Mouse (Mus musculus) neural tube, embryonic 14.5 days (tissue): ENCODE data around the gene Sash1. TPM values are rescaled to one million over a fixed set of nuclear protein-coding genes. Genes with fewer than 3 reads are reported as not detected.

ENCODE experiments used
- ATAC-seq: fragments of 200-750 bp; cut with Nextera tagmentation; 2 replicates; pipeline ENCODE4 v1.8.0; 2017; ENCODE audit warnings: low read depth, mild to moderate bottlenecking, moderate TSS enrichment, moderate library complexity
- H3K27ac ChIP-seq: fragments of 300-500 bp; sonication (generic); 2 replicates; pipeline ENCODE4 v1.5.1; 2014; ENCODE audit warnings: low read depth, mild to moderate bottlenecking, control low read depth, low read length, moderate library complexity, mixed read lengths
- H3K27me3 ChIP-seq: fragments of 300-500 bp; sonication (generic); 2 replicates; pipeline ENCODE4 v1.6.1; 2014; ENCODE audit warnings: low read length; ENCODE audit not compliant: control insufficient read depth, insufficient read depth
- H3K36me3 ChIP-seq: fragments of 300-500 bp; sonication (generic); 2 replicates; pipeline ENCODE4 v1.6.1; 2014; ENCODE audit warnings: low read length, mixed read lengths; ENCODE audit not compliant: control insufficient read depth, insufficient read depth
- H3K4me1 ChIP-seq: fragments of 300-500 bp; sonication (generic); 2 replicates; pipeline ENCODE4 v1.6.1; 2014; ENCODE audit warnings: low read length; ENCODE audit not compliant: control insufficient read depth, insufficient read depth
- H3K4me2 ChIP-seq: fragments of 300-500 bp; sonication (generic); 2 replicates; pipeline ENCODE4 v1.6.1; 2014; ENCODE audit warnings: mild to moderate bottlenecking, low read depth, low read length, control low read depth
- H3K4me3 ChIP-seq: fragments of 300-500 bp; sonication (generic); 2 replicates; pipeline ENCODE4 v1.5.1; 2014; ENCODE audit warnings: low read depth, low read length, control low read depth, mixed read lengths
- H3K9ac ChIP-seq: fragments of 300-500 bp; sonication (generic); replicated peaks from 2 replicates; pipeline ENCODE4 v1.6.1; 2014; ENCODE audit warnings: low read depth, mild to moderate bottlenecking, control low read depth, low read length, mixed read lengths
- H3K9me3 ChIP-seq: fragments of 300-500 bp; sonication (generic); 2 replicates; pipeline ENCODE4 v1.6.1; 2016; ENCODE audit warnings: low read length; ENCODE audit not compliant: control insufficient read depth
- WGBS: fragments of 180-500 bp; shearing (Covaris S2); extraction: QIAGEN DNeasy Blood & Tissue Kit; methylation state at CpG from one replicate; pipeline ENCODE4 v1.1.7; 2014; 5-methylcytosine and 5-hydroxymethylcytosine counted together
- polyA plus RNA-seq: library from polyadenylated mRNA; unstranded; fragments of >200 nt; fragmentation: Nextera tagmentation; extraction: Ambion mirVana; gene quantifications from 2 replicates; pipeline ENCODE4 v1.2.1, GENCODE M21; 2014

Gene Sash1
- polyA plus RNA-seq, 1 experiment from 2014 or later, result 5.1 TPM

DNA sequence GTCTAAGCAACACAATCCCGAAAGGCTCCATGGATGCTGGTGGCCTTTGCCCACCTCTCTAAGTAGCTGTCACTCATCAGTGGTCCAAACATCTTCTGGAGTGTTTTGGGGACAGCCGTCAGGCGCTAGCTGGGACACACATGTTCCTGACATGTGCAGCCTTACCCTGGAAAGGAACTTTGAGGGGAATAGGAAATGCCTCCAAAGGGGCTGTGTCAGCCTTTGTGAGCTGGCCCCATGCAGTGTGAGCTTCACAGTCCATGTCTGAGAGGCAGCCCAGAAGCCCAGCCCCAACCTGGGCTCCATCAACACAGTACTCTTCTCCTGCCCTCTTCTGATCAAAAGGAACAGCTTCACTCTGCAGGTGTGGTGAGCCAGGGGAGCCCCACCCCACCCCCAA, 132.5 kb downstream of the Sash1 start:
- Histone ChIP-seq H3K36me3 (no peaks in the 10 kb centered on the region), H3K4me1 (peaks cover 13% of the 10 kb centered on the region; the same call in 1 of the 2 replicates), H3K27ac (no peak overlapping the region), H3K4me3 (no peak overlapping the region), H3K27me3 (no peaks in the 10 kb centered on the region), H3K9me3 (no peaks in the 10 kb centered on the region), H3K9ac (no peak overlapping the region), H3K4me2 (no peak overlapping the region)
- ATAC-seq, result no peak
- 88% methylated on average over 3 of the region's 3 CpGs for WGBS

DNA sequence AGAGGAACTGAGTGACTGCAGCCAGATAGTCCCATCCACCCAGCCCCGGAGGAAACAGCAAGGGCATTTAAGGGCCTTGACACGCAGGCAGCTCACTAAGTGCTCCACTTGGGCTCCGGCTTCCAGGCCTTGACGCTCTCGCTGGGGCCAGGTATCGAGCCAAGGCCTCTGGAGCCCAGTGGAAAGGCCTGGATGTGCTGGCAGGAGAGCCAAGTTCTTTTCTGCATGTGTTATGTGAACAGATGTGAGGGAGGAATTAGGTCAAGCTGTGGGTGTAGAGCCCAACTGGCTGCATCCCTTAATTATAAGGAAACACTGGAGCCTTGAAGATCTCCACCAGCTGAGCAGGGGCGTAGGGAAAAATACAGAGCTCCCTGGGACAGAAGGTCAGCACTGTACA, 133.4 kb downstream of the Sash1 start:
- H3K4me3 ChIP-seq, result no peak overlapping the region
- WGBS, result 61% methylated on average over 7 of the region's 7 CpGs
- no peak for ATAC-seq
- H3K36me3 ChIP-seq, result no peaks in the 10 kb centered on the region
- no peak overlapping the region for H3K27ac ChIP-seq
- H3K4me1 ChIP-seq, result peaks cover 9% of the 10 kb centered on the region; the same call in 1 of the 2 replicates
- H3K27me3 ChIP-seq, result no peaks in the 10 kb centered on the region
- H3K4me2 ChIP-seq, result no peak overlapping the region
- no peak overlapping the region for H3K9ac ChIP-seq
- no peaks in the 10 kb centered on the region for H3K9me3 ChIP-seq

DNA sequence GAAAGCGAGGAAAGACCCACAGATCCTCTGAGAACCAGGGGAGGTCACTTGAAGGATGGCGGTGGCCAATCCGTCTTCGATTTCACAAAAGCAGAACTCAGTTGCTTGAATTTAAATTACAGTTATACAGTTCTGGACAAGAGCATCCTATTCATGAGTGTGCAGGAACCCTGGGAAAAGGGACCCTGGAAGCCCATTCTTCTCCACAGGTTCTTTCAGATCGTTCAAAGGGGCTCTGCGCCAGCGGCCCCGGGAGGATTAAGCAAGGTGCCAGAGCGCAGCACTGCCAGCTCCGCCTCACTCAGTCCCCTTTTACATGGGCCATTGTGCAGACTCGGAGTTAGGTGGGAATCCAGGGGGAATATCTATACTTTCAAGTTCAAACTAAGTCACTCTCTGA, 136.3 kb downstream of the Sash1 start:
- Histone ChIP-seq H3K36me3 (no peaks in the 10 kb centered on the region), H3K4me1 (peaks cover 5% of the 10 kb centered on the region; the same call in 1 of the 2 replicates), H3K9me3 (no peaks in the 10 kb centered on the region), H3K27me3 (no peaks in the 10 kb centered on the region), H3K27ac (no peak overlapping the region), H3K4me3 (no peak overlapping the region), H3K4me2 (no peak overlapping the region), H3K9ac (no peak overlapping the region)
- WGBS, result 49% methylated on average over 11 of the region's 11 CpGs
- ATAC-seq, result peak; percentile 48; the same call in 1 of the 2 replicates

DNA sequence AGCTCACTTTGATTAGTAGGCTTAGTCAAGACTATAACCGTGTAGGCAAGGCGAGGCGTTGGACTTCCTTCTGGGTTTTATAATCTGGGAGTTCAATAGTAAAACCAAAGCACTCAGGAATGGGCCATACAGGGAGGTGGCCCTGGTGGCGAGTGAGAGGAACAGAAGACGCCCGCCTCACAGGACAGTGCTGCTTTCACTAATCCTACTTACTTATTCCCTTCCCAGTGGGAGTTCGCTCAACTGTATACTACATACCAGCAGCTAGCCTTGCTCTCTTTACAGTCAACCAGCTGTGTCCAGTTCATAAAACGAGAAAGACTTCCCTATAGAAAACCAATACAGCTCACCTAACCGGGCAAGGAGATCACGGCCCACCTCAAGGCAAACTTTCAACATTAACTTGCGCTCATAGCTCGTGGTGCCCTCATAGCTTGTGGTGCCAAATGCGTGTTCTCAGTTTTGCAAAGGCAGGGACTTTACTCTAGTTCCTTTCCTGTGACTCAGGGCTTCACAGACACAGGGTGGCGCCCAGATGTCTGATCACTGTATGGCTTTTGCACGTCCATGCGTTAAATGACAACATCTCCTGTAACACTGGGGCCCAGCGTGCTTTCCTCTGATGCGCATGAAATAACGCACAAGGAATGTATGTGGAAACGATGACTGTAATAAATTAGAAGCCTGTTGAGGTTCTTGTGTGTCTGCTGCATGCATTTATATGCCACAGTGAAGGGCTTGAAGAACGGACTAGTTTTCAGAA, 138.2 kb downstream of the Sash1 start:
- H3K27ac ChIP-seq, result no peak overlapping the region
- WGBS, result 66% methylated on average over 21 of the region's 21 CpGs

DNA sequence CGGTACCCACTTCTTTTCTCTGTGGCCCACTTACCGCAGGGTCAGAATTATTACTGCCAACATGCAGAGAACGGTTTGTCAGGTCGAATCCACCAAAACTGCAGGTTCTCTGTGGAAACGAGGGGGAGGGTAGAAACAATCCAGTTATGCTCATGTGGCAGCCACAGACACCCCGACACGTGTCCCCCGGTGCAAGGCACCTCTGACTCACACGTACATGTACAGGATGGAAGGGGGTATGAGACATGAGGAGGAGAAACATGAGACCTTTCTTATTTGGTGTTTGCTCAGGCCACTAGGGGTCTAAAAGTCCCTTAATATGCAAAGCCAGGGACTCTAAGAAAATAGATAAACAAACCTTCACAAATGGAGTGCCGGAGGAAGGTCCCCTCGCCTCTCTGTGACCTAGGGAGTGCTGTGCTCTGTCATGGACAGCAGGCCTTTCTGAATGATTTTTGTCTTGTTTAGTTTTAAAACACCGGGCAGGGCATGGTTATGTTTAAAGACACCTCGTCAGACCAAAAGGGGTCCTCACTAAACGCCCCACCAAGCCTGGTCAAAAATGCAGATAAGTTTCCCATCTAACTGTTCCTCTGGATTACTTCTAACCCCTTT, 139.7 kb downstream of the Sash1 start:
- Histone ChIP-seq H3K4me1 (peaks cover 5% of the 10 kb centered on the region; the same call in 1 of the 2 replicates), H3K9me3 (no peaks in the 10 kb centered on the region), H3K27me3 (no peaks in the 10 kb centered on the region), H3K36me3 (no peaks in the 10 kb centered on the region), H3K4me2 (no peak overlapping the region), H3K27ac (no peak overlapping the region), H3K9ac (no peak overlapping the region), H3K4me3 (no peak overlapping the region)
- no peak for ATAC-seq
- 86% methylated on average over 14 of the region's 14 CpGs for WGBS

More for the DNA sequence above, 138.2 kb downstream of the Sash1 start:
- no peaks in the 10 kb centered on the region for H3K9me3 ChIP-seq
- peaks cover 5% of the 10 kb centered on the region; the same call in 1 of the 2 replicates for H3K4me1 ChIP-seq
- no peaks in the 10 kb centered on the region for H3K36me3 ChIP-seq
- no peak overlapping the region for H3K4me3 ChIP-seq
- H3K27me3 ChIP-seq, result no peaks in the 10 kb centered on the region
- peak; percentile 39; the same call in 1 of the 2 replicates for ATAC-seq
- no peak overlapping the region for H3K4me2 ChIP-seq
- no peak overlapping the region for H3K9ac ChIP-seq

DNA sequence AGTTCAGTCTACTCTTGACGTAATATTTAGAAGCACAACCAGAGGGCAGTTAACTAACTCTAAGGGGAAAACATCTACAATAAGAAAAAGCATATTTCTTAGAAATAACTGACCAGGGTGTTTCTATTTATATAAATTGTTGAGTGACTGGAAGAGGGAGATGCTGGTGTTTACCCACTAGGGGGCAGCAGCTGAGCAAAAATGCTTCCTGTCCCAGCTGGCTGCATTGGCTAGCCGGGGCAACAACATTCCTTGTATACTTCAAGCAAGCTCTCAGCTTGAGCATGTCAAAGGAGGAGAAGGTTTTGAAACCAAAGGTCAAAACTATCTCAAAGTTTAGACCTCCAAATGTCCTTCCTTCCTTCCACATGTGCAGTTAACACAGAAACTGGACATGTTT, 143.0 kb downstream of the Sash1 start:
- peak; percentile 52; the same call in 1 of the 2 replicates for ATAC-seq
- Histone ChIP-seq H3K36me3 (no peaks in the 10 kb centered on the region), H3K4me3 (no peak overlapping the region), H3K27ac (no peak overlapping the region), H3K27me3 (no peaks in the 10 kb centered on the region), H3K9me3 (no peaks in the 10 kb centered on the region), H3K4me1 (peaks cover under 1% of the 10 kb centered on the region; the same call in 1 of the 2 replicates), H3K4me2 (no peak overlapping the region), H3K9ac (no peak overlapping the region)
- WGBS, result 49% methylated on average over 2 of the region's 2 CpGs

DNA sequence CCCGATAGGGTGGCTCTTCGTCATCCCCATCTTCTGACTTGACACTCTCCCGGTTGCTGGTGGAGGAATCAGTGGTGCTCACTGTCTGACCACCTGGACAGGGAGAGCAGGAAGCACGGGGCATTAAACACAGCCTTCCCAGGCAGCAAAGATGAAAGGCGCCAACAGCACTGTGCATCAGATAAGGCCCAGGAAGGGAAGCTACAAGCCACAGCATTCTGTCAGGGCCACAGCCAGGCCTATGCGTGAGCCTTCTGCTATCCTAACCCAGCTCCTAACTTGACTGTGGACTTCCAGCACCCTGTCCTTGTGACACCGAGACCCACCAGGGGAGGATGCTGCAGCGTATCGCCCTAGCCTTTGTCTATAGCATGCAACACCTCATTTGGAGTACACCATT, 144.4 kb downstream of the Sash1 start:
- Histone ChIP-seq H3K4me3 (no peak overlapping the region), H3K9ac (no peak overlapping the region), H3K4me2 (no peak overlapping the region), H3K4me1 (no peaks in the 10 kb centered on the region), H3K36me3 (no peaks in the 10 kb centered on the region), H3K9me3 (no peaks in the 10 kb centered on the region), H3K27ac (no peak overlapping the region), H3K27me3 (no peaks in the 10 kb centered on the region)
- no peak for ATAC-seq
- WGBS, result 94% methylated on average over 9 of the region's 9 CpGs

DNA sequence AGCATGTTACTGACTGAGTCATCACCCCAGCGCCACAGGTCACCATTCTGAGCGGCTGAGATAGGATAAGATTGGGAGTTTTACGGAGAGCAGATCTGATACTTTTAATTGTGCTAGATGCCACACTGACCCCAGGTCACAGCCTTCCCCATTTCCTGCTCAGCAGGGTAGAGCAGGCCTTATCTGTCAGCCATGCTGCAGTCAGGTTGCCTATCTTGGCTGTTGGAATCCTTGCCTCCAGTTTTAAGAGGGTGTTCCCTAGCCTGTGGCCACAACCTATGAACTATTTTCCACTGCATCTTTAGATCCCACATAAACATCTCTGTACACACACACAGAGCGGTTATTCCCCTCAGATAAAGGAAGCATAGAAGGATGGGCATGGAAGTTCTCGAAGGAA, 145.1 kb downstream of the Sash1 start:
- H3K27me3 ChIP-seq, result no peaks in the 10 kb centered on the region
- 95% methylated on average over 5 of the region's 5 CpGs for WGBS
- H3K27ac ChIP-seq, result no peak overlapping the region
- ATAC-seq, result no peak
- no peak overlapping the region for H3K9ac ChIP-seq
- H3K9me3 ChIP-seq, result no peaks in the 10 kb centered on the region
- H3K4me3 ChIP-seq, result no peak overlapping the region
- H3K4me1 ChIP-seq, result no peaks in the 10 kb centered on the region
- no peak overlapping the region for H3K4me2 ChIP-seq
- no peaks in the 10 kb centered on the region for H3K36me3 ChIP-seq
